Mouse (Mus musculus) G1E (cell line): ENCODE data around the gene Bcl6.

Source experiments
- CTCF ChIP-seq: IDR thresholded peaks from 2 replicates; pipeline ENCODE4 v1.5.1; 2012; ENCODE audit warnings: low read depth, low read length, inconsistent platforms, mixed read lengths
- GATA1 ChIP-seq: IDR thresholded peaks from 2 replicates; pipeline ENCODE4 v1.6.1; 2012; ENCODE audit warnings: borderline replicate concordance, low read length, inconsistent platforms, mixed read lengths
- TAL1 ChIP-seq: conservative IDR thresholded peaks from 2 replicates; pipeline ENCODE4 v1.6.1; 2012; ENCODE audit warnings: low read depth, low read length, inconsistent platforms, mixed read lengths

DNA sequence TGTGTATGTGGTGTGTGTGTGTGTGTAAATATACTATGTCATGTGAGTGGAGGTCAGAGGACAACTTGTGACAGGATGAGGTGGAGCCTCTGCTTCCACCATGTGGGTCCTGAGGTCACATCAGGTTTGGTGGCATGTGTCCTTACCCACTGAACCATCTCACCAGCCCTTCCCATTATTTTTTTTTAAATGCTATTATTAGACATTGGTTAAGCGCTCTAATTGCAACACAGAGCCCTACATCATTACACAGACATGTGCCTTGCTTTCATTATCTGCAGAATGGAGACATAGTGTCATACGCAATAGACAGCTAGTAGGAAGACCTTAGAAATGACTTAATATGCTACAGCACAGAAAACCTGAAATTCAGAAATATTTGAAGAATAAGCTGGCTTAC, 12.5 kb downstream of the Bcl6 start:
- TF ChIP-seq TAL1 (no peak), CTCF (no peak), GATA1 (no peak)
